Mouse (Mus musculus): ENCODE measurements around the gene G0s2. TPM values are rescaled to one million over a fixed set of nuclear protein-coding genes. Genes with fewer than 3 reads are reported as not detected.
"Not testable (repeated sequence)": the region's sequence is repeated elsewhere in the genome, so short reads cannot be mapped to it uniquely, and the experiment has no call there.

G0s2 gene
- polyA plus RNA-seq, 1 experiment from 2014 or later = 5.6 TPM

DNA sequence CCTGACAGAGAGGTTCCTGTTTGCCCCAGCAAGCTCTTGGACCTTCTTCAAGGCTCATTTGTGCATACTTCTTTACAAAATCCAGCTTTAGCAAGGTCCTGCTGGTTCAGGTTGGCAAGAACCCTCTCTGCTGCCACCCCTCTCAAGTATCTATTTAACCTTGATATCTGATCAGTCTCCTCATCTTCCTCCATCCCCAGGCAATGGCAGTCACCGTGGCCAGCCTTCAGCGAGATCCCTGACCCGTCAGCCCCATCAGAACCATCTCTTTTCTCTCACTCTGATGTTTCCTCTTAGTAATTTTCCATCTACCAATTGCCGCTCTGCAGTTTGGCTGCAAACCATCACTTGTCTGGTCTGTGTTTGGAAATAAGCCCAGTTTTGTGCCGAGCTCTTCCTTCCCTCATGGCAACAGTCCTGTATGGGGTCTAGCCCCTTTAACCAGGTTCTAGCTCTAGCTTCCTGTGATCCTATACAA is 16.4 kb downstream of the G0s2 start:
- no peak overlapping the region for H3K4me3 ChIP-seq
- DNase-seq (ENCODE audit: extremely low spot score, low spot score) = no peak
- no peaks in the 10 kb centered on the region for H3K36me3 ChIP-seq (replicated peaks)
- no peaks in the 10 kb centered on the region for H3K27me3 ChIP-seq (ENCODE audit: poor library complexity, severe bottlenecking)
- no peaks in the 10 kb centered on the region for H3K9me3 ChIP-seq
- H3K4me1 ChIP-seq = no peaks in the 10 kb centered on the region
- 78% methylated on average over 5 of the region's 5 CpGs for WGBS
- H3K27ac ChIP-seq = no peak overlapping the region

DNA sequence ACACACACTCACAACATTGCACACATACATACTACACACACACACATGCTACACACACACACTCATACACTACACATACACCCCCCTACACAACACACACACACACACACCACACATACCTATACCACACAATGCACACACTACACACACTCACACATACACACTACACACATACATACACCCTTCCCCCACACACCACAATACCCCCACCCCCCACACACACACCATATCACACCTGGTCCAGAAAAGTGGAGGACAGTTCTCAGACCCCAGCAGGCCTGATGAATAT is 16.8 kb downstream of the G0s2 start:
- no peak for DNase-seq (ENCODE audit: extremely low spot score, low spot score)
- Histone ChIP-seq H3K27ac (no peak overlapping the region), H3K4me1 (no peaks in the 10 kb centered on the region), H3K27me3 (ENCODE audit: poor library complexity, severe bottlenecking) (no peaks in the 10 kb centered on the region), H3K9me3 (no peaks in the 10 kb centered on the region), H3K36me3 (replicated peaks) (no peaks in the 10 kb centered on the region), H3K4me3 (no peak overlapping the region)

DNA sequence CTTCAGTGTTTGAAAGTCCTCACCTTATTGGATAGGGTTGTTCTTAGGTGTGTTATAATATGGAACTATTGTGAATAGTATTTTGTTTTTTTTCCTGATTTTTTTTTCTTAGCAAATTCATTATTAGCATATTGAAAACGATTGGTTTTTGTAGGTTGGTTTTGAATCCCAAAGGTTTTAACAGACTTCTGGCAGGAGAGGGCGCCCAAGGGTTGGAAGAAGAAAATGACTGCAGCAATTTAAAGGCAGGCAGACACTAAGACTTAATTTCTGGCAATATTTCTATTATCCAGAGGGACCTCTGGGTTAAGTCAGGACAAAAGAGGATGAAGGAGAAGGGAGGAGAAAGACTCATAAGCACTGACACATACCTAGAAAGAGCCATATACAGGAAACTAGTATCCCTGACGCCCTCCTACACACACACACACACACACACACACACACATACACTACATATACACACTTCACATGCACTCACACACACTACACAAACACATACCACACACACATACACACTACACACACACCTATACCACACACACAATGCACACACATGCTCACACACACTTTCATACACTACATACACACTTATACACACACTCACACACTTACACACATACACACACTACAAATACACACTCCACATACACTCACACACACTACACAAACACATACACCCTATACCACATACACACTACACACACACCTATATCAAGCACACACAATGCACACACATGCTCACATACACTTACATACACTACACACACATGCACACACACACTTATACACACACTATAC is 17.3 kb downstream of the G0s2 start:
- Histone ChIP-seq H3K4me1 (no peaks in the 10 kb centered on the region), H3K36me3 (replicated peaks) (no peaks in the 10 kb centered on the region), H3K4me3 (no peak overlapping the region), H3K27ac (no peak overlapping the region), H3K27me3 (ENCODE audit: poor library complexity, severe bottlenecking) (no peaks in the 10 kb centered on the region), H3K9me3 (no peaks in the 10 kb centered on the region)
- 33% methylated on average over 3 of the region's 3 CpGs for WGBS
- no peak for DNase-seq (ENCODE audit: extremely low spot score, low spot score)

DNA sequence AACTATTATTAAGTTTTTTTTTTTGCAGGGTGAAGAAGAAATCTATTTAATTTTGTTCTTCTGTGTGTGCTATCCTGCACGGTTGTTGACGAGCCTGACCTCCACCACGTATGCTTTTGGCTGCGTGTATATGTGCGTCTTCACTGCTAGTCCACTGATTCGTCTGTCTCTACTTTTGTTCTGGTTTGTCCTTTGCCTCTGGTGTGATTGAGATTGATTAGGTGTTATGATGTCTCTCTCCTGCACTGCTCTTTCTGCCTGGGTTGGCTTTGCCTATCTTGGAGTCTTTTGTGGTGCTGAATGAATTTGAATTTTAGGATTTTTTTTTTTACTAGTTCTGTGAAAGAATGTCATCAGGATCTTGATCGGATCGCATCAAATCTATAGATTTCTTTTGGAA is 18.0 kb downstream of the G0s2 start:
- H3K4me1 ChIP-seq = no peaks in the 10 kb centered on the region
- no peaks in the 10 kb centered on the region for H3K36me3 ChIP-seq (replicated peaks)
- no peaks in the 10 kb centered on the region for H3K9me3 ChIP-seq
- no peak for DNase-seq (ENCODE audit: extremely low spot score, low spot score)
- H3K27ac ChIP-seq = no peak overlapping the region
- H3K4me3 ChIP-seq = no peak overlapping the region
- no peaks in the 10 kb centered on the region for H3K27me3 ChIP-seq (ENCODE audit: poor library complexity, severe bottlenecking)
- WGBS = 73% methylated on average over 8 of the region's 8 CpGs

DNA sequence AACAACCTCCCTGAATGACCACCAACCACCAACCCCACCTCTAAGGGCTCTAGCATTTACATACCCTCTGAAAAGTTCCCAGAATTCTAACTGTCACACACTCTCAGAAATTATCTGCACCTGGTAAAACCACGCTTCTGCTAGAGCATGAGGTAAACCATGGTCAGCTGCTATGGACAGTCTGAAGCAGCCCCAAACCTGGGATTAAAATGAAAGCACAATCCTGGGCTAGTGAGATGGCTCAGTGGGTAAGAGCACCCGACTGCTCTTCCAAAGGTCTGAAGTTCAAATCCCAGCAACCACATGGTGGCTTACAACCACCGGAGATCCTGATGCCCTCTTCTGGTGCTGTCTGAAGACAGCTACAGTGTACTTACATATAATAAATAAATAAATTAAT is 19.1 kb downstream of the G0s2 start:
- not testable (repeated sequence) for H3K27ac ChIP-seq; H3K9me3 ChIP-seq; H3K27me3 ChIP-seq (ENCODE audit: poor library complexity, severe bottlenecking); H3K4me1 ChIP-seq; H3K36me3 ChIP-seq (replicated peaks); H3K4me3 ChIP-seq; DNase-seq (ENCODE audit: extremely low spot score, low spot score)
- 78% methylated on average over 3 of the region's 3 CpGs for WGBS

DNA sequence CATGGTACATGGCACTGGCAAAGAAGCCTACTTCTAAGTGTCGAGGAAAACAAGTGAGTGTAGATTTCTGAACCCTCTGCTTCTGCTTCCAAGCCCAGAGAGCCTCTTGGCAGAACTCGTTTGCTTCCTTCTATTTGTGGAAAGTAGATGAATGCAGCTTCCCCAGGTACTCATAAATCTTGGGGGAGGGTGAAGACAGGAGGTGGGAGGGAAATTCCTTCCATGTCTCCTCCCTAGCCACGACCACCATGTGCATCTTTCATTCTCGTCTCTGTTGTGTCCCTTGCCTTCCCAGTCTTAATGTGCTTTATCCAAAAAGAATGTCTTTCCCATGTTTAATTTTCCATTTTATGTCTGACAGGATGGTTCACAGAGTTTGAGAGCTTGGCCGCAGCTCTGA is 20.4 kb downstream of the G0s2 start:
- Histone ChIP-seq H3K27me3 (ENCODE audit: poor library complexity, severe bottlenecking) (no peaks in the 10 kb centered on the region), H3K36me3 (replicated peaks) (no peaks in the 10 kb centered on the region), H3K4me1 (no peaks in the 10 kb centered on the region), H3K9me3 (no peaks in the 10 kb centered on the region), H3K27ac (no peak overlapping the region), H3K4me3 (no peak overlapping the region)
- WGBS = 74% methylated on average over 5 of the region's 5 CpGs
- no peak for DNase-seq (ENCODE audit: extremely low spot score, low spot score)

DNA sequence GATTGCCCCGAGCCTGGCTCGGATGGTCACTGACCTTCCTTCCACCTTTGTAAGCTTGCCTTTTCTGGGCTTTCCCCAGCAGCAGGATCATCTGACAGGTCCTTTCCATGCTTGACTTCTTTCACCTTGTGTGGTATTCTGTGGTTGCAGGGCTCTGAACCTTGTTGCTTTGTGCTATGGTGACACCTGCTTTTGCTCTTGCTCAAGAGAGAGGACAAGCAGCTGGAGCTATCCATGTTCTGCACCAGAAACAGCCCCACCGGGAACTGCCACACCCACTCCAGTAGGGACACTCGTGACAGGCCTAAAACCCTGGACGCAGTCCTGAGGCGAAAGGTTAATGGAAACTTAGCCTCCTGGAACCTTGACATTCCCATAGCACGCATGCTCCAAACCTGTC is 21.6 kb downstream of the G0s2 start:
- WGBS = 84% methylated on average over 7 of the region's 7 CpGs
- Histone ChIP-seq H3K36me3 (replicated peaks) (no peaks in the 10 kb centered on the region), H3K4me3 (no peak overlapping the region), H3K27ac (no peak overlapping the region), H3K9me3 (no peaks in the 10 kb centered on the region), H3K4me1 (no peaks in the 10 kb centered on the region), H3K27me3 (ENCODE audit: poor library complexity, severe bottlenecking) (no peaks in the 10 kb centered on the region)
- DNase-seq (ENCODE audit: extremely low spot score, low spot score) = no peak

DNA sequence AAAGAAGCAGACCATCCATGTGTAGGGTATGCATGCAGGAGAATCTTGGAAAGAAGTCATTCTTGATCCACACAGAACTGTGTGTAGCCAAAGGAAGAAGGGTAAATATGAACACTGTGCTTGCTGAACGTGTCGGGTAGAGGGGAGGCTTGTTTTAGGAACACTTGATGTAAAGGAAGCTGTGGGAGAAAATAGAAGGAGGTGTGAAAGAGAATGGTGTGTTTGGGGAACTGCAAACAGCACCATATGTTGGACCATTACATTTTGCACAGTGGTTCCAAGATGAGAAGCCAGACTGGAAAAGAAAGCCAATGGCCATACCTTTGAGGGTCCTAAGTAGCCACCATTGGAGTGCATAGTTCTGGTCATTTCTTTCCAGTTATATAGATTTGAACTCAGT is 23.0 kb downstream of the G0s2 start:
- WGBS = 85% methylated on average over 2 of the region's 2 CpGs
- Histone ChIP-seq H3K4me1 (no peaks in the 10 kb centered on the region), H3K27me3 (ENCODE audit: poor library complexity, severe bottlenecking) (no peaks in the 10 kb centered on the region), H3K4me3 (no peak overlapping the region), H3K9me3 (no peaks in the 10 kb centered on the region), H3K36me3 (replicated peaks) (no peaks in the 10 kb centered on the region), H3K27ac (no peak overlapping the region)
- no peak for DNase-seq (ENCODE audit: extremely low spot score, low spot score)

DNA sequence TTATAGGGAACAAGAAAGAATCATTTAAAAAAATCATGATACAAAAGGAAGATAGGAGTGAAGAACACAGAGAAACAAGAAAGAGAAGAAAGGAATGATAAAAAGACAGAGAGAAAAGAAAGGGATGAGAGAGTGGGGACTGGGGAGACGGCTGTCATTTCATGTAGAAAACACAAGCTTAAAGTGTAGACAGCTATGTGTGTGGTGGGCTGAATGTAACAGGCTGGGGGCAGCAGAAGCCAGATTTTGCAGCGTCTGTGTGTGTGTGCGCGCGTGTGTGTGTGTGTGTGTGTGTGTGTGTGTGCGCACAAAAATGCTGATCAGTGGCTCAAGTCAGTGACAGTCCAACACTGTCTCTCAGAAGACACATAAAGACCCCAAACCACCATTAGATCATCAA is 28.8 kb downstream of the G0s2 start:
- no peak for DNase-seq (ENCODE audit: extremely low spot score, low spot score)
- H3K36me3 ChIP-seq (replicated peaks) = no peaks in the 10 kb centered on the region
- 89% methylated on average over 6 of the region's 6 CpGs for WGBS

DNA sequence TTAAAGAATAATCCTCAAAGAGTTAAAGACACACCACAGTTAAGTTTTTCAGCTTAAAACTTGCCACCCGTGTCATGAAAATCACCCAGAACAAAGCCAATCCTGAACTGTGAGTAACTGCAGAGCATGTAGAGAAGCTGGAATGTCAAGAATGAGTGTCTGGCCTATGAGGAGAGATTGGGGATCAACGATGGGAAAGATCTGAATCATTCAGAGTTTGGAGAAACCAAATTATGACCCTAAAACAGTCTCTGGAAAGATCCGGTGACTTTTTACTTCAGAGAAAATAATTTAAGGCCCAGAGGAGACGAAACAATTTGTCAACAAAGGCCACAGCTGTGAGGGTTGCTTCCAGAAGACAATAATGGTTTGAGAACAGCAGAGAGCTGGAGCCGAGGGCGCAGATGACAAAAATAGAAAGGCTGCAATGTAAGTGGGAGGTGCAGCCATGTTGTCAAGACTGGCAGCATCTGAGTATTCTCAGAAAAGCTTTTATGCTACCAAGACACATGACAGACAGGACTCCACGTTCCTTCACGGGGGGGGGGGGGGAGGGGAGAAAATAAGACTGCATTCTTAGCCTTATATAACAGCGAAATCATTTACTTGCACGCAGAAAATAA is 29.3 kb downstream of the G0s2 start:
- Histone ChIP-seq H3K9me3 (no peaks in the 10 kb centered on the region), H3K36me3 (replicated peaks) (no peaks in the 10 kb centered on the region), H3K4me3 (no peak overlapping the region), H3K27ac (no peak overlapping the region), H3K4me1 (0 out of 2 replicates have a peak, but pooled peaks cover 5% of the 10 kb centered on the region), H3K27me3 (ENCODE audit: poor library complexity, severe bottlenecking) (no peaks in the 10 kb centered on the region)
- 82% methylated on average over 10 of the region's 10 CpGs for WGBS
- no peak for DNase-seq (ENCODE audit: extremely low spot score, low spot score)

More for the DNA sequence above, 28.8 kb downstream of the G0s2 start:
- Histone ChIP-seq H3K4me1 (0 out of 2 replicates have a peak, but pooled peaks cover 5% of the 10 kb centered on the region), H3K27ac (no peak overlapping the region), H3K9me3 (no peaks in the 10 kb centered on the region), H3K27me3 (ENCODE audit: poor library complexity, severe bottlenecking) (no peaks in the 10 kb centered on the region), H3K4me3 (no peak overlapping the region)

DNA sequence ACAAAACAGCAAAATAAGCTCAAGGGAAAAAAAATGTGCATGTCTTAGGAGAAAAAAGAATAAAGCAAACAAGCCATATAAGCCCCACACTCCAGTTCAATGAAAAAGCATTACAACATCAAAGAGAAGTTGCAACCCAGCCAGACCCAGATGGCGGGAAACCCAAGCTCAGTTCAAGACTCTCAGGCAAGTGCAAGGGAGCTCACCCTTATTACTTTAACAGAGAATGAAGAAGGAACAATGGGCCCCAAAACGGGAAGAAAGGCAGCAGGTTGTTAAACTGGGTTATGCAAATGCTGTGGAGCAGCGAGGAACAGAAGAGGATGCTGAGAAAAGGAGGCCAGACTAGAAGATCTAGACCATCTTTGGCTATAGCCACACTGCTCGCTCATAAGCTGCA is 30.2 kb downstream of the G0s2 start:
- H3K36me3 ChIP-seq (replicated peaks) = no peaks in the 10 kb centered on the region
- WGBS = 55% methylated on average over 4 of the region's 4 CpGs
- no peak for DNase-seq (ENCODE audit: extremely low spot score, low spot score)
- 0 out of 2 replicates have a peak, but pooled peaks cover 5% of the 10 kb centered on the region for H3K4me1 ChIP-seq
- no peak overlapping the region for H3K4me3 ChIP-seq
- no peaks in the 10 kb centered on the region for H3K9me3 ChIP-seq
- H3K27me3 ChIP-seq (ENCODE audit: poor library complexity, severe bottlenecking) = no peaks in the 10 kb centered on the region
- H3K27ac ChIP-seq = no peak overlapping the region

DNA sequence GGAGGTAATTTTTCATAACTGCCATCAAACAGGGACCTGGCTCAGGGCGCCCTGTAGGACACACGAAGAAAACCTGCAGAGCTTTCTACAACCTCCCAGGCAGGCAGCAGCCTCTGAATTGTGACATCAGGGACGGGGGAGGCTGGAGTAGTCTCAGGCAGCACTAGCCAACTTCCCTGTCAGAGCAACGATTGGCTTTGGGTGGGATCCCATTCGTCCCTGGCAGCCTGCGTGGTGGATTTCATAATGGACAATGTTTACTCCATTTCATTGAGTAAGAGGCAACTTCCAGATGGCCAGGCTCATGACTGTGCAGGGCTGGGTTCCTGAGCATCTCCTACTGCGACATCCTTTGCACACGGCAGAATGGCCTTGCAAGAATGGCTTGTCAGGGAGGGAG is 30.8 kb downstream of the G0s2 start:
- H3K27me3 ChIP-seq (ENCODE audit: poor library complexity, severe bottlenecking) = no peaks in the 10 kb centered on the region
- 87% methylated on average over 8 of the region's 8 CpGs for WGBS
- H3K27ac ChIP-seq = no peak overlapping the region
- no peak overlapping the region for H3K4me3 ChIP-seq
- H3K9me3 ChIP-seq = no peaks in the 10 kb centered on the region
- DNase-seq (ENCODE audit: extremely low spot score, low spot score) = no peak
- no peaks in the 10 kb centered on the region for H3K36me3 ChIP-seq (replicated peaks)
- H3K4me1 ChIP-seq = 0 out of 2 replicates have a peak, but pooled peaks cover 5% of the 10 kb centered on the region

DNA sequence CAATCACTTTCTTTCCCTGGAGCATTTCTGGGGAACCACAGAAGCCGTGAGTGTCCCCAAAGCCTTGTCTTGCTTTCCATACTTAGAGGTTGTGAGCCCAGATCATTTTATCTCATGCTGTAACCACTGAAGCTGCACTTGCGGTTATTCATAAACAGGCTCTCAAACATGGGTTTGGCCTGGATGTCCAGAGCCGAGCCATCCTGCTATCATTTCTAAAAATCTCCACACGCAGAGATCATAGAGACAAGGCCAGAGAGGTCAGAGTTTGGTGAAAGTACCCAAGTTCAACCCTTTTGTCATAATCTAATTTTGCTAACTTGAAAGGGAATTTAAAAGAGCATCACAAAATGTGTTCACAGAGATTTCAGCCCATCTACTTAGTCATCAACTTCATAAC is 31.6 kb downstream of the G0s2 start:
- H3K4me3 ChIP-seq = no peak overlapping the region
- DNase-seq (ENCODE audit: extremely low spot score, low spot score) = no peak
- H3K9me3 ChIP-seq = no peaks in the 10 kb centered on the region
- H3K27me3 ChIP-seq (ENCODE audit: poor library complexity, severe bottlenecking) = no peaks in the 10 kb centered on the region
- no peaks in the 10 kb centered on the region for H3K36me3 ChIP-seq (replicated peaks)
- no peak overlapping the region for H3K27ac ChIP-seq
- WGBS = 93% methylated on average over 4 of the region's 4 CpGs
- 0 out of 2 replicates have a peak, but pooled peaks cover 5% of the 10 kb centered on the region for H3K4me1 ChIP-seq

Data from forebrain, embryonic 10.5 days (tissue).